Mouse (Mus musculus) cerebellum, postnatal 25 days (tissue): Measurements from ENCODE around the gene Tnp2.

Experiments used
- DNase-seq, 2 experiments: peaks; one replicate each; pipeline ENCODE4 v3.0.0; 2021; ENCODE audit warnings: mixed read lengths in 2 of 2

The Tnp2 gene

DNA sequence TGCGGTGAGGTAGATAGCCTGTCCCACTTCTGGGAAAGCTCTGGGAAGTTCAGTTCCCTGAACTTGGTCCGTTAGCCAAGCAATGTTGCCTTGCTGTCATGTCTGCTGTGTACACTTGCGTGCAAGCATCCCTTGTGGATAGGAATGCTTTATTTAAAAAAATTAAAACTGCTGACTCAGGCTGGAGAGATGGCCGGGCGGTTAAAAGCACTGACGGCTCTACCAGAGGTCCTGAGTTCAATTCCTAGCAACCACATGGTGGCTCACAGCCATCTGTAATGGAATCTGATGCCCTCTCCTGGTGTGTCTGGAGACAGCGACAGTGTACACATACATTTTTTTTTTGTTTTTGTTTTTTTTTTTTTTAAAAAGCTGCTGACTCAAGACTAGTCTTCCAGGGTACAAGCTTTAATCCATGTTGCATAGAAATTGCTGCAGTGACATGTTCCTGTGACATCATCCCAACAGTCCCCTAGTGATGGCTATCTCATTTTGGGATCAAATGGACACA is 857 bp downstream of the Tnp2 start:
- no peak for DNase-seq

DNA sequence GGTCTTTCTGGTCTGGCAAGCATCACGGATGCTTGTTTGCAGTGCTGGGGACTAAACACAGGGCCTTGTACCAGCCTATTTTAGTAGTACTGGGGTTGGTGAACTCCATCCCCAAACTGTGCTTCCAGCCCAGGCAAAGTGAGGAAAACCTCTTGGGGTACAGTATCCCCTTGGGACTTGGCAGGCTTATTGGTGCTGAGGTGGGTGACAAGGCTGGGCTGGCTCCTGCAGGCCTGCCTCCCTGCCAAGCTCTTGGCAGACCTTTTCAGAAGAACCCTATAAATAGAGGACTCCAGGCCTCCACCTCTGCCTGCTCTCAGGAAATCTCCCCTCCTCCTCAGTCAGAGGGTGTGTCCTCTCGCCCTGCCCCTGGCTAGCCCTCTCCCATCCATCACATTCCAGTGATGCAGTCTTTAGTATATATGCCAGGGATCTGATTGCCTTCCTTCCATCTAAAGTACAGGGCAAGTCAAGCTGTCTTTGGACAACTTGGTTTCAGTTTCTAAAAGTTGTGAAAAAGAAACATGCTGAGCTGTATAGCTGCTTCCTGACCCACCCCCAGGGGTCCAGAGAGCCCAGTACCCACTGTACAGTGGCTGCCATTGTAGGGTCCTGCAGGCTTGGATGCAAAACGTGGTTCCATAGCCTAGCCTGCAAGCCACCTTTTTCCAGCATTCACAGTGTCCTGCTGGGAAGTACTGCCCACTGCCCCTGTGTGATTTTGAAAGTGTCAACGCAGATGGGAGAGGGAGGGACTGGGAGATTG is 1.5 kb downstream of the Tnp2 start:
- no peak for DNase-seq

DNA sequence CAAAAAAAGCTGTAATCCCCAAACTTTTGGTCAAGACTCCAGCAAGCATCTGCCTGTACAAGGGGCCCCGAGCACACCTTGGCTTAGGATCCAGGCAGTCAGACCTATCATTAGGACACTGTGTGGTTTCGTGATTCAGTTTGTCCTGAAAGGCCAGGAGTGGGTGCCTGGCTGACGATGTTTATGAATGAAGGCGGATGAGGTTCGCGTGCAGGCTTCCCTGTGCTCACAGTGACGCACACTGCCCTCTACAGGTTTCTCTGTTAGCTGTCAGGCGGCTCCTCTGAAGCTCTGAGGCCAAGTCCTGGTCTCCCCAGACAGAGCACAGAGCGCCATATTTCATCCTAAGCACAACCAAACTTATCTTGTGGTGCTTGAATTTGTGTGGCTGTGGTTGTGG is 2.2 kb downstream of the Tnp2 start:
- peak; percentile 85 to 90 for DNase-seq

DNA sequence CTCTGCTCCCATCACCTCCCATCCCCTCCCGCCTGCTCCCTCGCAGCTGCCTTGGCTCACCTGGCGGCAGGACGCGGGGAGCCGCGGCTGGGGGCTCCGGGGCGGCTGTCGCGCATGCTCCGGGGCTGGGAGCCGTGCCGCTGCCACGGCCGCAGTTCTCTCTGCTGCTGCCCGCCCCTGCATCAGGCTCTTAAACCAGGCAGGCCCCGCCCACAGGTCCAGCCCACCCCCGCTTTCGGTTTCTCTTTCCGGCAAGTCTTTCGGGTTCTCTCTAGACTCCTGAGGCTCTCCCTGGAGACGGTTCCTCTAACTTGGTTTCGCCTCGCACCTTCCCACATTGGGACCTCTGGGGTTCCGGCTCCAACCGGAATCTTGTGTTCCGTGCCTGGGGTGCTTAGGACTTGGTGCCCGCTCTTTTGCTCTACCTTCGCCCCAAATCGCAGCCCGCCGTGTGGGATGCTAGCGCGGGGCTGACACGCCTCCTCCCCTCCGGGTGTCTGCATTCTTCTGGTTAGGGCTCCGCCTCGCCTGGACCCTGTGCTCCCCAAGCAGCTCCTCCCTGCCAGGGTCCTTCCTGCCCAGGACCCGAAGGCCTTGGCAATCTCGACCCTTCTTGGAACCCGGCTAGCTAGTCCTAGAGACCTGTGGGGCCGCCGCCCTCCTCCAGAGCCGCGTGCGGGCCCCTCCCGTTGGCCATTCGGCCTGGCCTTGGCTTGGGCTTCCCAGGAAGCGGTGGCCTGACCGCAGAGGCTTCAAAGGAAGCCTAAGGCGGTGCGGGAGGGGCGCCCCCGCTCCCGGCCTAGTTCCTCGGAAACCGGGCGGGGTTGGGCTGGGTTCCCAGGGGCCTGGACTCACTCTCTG is 2.9 kb downstream of the Tnp2 start, which contains the start of gene Socs1:
Gene Socs1 (minus strand): TSS at position 166 of the 861 bp plus-strand sequence.
- DNase-seq = peak; percentile 76 to 84

DNA sequence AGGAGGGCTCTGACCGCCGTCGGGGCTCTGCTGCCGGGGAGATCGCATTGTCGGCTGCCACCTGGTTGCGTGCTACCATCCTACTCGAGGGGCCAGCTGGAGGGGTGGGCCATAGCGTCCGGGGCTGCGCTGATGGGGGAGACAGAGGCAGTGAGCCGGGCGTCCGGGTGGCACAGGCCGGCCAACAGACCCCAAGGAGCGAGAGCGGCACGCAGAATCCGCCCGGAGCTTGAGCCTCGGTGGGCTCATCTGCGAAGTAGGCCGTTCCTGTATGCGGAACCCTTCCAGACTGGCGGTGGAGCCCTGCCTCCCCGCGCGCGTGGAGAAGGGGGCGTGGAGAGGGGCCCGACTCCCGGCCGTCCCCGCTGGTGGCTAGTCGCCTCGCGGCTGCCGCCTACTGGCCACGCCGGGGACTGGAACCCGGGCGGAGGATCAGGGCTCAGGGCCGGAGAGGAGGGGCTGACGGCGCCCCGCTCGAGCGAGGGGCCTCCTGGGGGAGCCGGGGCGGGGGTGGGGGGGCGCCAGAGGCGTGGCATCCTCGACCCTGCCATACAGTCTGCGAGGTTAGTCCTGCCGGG is 3.6 kb downstream of the Tnp2 start:
- DNase-seq = peak; percentile 91 to 94

DNA sequence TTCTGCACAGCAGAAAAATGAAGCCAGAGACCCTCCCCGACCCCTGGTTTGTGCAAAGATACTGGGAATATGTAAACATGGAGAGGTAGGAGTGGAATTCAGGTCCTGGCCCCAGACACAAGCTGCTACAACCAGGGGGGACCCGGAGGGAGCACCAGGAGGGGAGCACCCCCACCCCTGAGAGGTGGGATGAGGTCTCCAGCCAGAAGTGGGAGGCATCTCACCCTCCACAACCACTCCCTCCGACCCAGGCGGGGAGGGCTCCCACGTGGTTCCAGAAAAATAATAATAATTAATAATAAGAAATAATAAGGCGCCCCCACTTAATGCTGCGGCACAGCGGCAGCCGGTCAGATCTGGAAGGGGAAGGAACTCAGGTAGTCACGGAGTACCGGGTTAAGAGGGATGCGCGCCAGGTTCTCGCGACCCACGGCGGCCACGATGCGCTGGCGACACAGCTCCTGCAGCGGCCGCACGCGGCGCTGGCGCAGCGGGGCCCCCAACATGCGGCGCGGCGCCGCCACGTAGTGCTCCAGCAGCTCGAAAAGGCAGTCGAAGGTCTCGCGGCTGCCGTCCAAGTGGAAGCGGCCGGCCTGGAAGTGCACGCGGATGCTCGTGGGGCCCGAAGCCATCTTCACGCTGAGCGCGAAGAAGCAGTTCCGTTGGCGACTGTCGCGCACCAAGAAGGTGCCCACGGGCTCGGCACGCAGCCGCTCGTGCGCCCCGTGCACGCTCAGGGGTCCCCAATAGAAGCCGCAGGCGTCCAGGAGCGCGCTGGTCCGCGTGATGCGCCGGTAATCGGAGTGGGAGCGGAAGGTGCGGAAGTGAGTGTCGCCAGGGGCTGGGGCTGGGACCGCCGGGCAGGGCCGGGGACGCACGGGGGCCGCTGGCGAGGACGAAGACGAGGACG is 4.3 kb downstream of the Tnp2 start:
- peak in 1 of 2 experiments; percentile 62 for DNase-seq

DNA sequence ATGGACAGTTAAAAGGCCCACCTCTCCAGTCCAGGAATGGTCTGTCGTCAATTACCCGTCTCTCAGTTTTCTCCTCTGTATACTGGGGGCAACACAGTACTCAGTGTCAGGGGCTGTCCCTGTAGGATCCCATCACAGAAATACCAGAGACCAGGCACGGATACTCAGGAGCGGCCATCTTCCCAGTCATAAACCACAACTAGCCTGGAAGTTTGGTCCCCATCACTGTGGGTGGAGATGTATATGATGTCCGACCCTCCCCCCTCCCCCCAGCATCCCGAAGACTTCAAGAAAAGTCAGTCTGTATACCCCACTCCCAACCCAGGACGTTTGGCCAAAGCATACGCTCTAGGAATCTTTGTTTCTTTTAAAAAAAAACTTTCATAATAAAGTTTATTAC is 5.0 kb downstream of the Tnp2 start:
- no peak for DNase-seq

DNA sequence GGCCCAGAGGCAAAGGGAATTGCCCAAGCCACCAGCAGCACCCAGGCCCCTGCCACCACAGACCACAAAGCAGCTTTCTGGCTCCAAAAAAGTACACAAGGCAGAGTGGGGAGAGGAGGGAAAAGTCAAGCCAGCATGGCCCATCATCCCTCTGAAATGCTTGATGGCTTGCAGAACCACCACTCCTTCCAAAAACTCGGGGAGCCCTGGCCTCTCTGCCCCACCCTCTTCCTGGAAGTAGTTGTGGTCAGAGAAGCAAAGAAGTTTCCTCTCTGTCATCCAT is 5.4 kb downstream of the Tnp2 start:
- DNase-seq = no peak

DNA sequence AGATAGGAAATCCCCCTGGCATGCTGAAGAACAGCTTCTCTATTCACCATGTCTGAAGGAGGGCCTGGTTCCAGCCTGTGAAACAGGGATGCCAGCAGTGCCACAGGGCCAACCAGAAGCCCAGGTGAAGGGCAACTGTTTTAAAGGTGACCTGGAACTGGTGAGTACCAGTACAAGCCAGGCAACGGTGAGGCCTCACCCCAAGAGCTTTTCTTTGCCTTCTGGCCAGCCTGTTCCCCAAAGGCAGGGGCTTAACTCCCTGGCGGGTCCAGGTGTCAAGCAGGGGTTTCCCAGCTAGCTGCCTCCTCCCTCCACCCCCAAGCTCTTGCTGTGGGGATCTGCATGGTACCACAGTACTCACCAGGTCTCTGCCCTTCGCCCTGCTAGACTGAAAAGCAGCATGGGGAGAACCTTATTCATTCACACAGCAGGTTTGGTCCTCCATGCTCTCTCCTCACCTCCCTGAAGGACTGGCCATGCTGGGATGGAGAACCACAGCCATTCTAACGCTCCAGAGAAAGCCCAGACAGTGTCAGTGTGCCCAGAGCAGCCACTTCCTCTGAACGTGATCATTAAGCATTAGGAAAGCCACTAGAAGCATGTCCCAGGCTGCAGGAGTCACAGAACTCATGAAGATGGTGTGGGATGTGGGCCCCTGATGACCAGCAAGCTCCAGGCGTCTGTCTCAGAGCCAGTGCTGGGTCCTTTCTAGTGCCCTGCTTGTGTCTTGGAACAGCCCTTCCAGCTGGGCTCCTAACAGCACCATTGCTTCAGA is 5.9 kb downstream of the Tnp2 start:
- no peak for DNase-seq

DNA sequence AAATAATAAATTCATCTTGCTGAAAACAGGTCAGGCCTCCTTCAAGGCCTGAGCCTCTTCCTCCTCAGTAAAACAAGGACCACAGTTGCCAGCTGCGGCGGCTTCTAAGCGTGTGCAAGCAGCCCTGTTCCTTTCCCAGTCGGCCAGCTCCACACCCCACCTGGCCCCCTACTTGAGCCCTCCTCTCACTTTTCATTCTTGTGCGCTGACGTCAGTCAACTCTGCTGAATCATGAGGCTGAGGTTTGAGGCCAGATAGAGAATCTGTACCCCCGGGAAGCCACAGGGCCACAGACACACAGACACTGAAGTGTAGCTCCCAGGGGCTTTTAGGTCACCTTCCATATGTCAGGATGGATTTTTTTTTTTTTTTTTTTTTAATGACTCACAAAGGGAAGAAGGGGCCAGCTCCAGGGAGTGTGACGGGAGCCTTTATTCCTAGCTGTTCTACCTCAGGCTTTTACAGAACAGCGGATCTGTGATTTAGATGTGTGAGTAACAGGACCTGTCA is 6.5 kb downstream of the Tnp2 start:
- no peak for DNase-seq

DNA sequence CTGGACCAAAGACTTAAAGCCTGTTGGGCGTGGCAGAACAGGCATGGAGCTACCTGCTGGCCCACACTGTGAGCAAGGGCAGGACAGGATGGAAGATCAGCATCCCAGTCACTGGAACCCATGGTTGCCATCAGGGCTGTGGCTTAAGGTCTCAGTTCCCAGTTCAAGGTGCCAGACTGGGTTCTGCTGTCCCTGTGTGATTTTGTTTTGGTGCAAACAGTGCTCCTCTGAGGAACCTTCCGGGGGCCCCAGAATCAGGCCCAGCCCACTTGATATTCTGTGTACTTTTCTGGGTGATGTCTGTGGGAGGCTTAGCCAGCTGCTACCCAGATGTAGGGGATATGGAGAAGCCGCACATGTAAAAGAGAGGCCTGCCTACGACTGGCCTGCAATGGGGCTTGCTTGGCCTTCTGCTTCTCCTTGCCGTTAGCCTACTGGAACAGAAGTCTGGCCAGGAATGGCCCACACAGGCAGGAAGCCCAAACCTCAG is 7.8 kb downstream of the Tnp2 start:
- no peak for DNase-seq

DNA sequence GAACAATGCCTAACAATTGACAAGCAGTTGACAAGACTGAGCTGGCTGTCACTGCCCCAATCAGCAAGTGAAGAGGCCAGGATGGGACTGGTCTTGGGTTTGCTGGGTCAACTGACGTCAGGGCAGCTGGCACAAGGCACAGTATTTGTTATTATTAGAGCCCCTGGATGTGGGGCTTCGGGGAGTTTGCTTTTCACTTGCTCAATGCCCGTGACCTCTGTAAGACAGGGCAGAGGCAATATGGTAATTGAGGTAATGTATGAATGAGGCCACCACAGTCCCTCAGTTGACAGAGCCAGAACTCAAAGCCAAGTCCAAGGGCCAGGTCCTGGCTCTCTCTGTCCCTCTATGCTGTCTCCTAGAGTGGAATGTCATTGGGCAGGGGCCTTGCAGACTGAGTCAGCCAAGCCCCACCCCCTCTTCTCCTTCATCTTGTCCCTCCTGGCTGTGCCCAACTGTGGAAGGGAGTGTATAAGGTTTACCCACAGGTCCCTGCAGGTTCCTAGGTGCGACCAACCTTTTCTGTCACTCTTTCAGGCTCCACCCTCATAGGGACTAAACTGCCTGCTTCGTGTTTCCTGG is 10.8 kb downstream of the Tnp2 start:
- DNase-seq = no peak

DNA sequence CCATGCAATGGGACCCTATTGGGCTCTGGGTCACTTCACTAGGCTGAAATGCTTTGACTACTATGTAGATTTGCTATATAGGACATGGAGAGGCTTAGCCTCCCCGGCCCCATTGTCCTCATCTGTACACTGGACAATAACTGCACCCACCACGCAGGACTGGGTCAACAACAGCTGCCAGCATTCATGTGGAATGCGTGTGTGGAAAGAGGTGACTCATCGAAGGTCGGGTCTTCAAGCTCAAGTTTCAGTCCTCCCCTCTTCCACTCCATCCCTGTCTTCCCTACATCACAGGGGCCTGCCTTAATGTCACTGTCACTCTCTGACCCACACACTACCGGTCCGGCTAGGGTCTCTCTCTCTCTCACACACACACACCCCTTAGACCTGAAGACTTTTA is 12.1 kb downstream of the Tnp2 start:
- DNase-seq = no peak

DNA sequence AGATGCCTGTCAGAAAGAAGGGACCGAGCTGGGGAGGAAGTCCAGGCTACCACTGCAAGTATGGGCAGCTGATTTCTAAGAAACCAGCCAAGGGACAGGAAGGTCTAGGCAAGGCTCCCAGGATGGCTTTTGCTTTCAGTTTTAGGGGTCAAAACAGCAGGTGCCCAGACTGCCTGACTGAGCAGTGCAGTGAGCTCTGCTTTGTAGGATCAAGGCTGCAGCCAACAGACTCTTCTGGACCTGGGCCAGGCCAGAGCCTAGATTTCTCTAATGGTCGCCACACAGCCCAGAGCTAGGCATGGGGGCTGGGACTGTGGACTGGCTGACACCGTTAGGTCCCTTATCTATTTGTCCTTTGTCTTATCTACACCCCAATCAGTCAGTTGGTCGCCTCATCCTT is 13.7 kb downstream of the Tnp2 start:
- no peak for DNase-seq

DNA sequence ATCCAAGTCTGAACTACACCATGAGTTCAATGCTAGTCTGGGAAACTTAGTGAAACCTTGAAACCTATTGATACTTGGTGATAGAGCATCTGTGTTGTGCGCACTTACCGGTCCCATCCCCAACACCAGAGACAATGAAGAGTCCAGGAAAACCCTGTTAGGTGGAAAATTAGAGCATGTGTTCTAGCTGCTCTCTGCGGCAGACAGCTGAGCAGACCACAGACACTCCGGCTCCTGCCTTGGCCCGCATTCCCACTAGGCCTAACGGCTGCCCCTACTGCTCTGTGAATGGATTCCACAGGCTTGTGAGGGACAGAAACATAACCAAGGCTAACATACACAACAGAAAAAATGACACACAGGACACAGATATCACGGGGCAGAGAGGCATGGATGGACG is 14.9 kb downstream of the Tnp2 start:
- no peak for DNase-seq

DNA sequence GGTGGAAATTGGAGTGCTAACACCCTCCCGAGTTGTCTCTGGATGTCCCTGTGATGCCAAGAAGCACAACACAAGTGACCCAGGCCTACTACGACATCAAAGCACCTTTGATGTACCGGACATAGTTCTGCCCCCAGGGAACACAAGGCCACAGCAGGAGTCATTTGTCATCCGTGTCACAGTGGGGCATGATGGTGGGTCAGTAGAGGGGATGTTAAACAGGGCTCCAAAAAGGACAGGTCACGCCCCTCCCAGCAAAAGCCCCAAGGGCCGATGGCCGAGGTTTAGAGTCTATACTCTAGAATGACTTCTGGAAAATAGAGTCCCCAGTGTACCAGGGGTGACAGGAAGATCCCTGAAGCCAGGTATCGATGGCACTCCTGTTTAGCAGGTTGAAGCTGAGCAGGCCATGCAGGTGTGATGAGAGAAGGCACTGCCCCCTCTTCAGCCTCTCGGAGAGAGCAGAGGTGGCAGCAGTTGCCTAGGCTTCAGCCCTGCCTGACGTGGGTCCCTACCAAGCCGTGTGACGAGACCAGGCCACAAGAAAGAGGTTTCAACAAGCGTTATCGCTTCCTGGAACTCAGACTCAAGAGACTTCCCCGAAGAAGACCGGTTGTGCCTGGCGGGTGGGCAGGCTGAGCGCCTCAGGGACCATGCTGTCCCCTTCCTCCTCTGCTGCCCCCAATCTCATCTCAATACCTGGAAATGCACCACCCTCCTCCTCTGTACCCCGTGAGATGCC is 16.5 kb downstream of the Tnp2 start:
- DNase-seq = no peak

DNA sequence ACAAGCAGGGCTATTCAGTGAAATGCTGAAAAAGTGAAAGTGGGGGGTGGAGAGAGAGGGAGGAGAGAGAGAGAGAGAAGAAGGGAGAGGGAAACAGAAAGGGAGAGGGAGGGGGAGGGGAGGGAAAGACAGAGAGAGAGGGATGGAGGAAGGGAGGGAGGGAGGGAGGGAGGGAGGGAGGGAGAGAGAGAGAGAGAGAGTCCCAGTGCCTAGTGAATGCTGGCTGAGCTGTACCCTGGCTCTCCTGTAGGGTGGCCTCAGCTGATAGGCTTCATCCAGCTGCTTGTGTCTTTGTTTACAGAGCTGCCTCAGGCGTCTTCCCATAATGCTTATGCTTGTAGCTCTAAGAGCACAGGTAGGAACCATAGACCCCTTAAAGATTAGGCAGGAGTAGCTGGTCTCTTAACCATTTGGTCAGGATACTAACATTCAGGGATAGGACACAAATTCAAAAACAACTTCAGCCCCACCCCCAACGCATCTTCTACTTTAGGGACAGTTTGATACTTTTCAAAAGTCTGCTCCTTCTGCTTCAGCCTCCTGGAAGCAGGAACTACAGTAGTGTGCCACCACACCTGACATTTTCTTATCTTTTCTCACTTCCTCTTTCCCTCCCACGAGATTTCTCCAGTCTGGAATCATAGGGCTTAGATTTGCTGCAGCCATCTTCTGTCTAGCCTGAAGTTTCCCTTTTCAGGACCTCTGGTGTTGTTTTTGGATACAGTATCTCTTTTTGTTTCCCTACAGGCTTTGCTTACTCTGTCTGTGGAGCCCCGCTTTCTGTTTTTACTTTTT is 17.7 kb downstream of the Tnp2 start:
- DNase-seq = no peak

DNA sequence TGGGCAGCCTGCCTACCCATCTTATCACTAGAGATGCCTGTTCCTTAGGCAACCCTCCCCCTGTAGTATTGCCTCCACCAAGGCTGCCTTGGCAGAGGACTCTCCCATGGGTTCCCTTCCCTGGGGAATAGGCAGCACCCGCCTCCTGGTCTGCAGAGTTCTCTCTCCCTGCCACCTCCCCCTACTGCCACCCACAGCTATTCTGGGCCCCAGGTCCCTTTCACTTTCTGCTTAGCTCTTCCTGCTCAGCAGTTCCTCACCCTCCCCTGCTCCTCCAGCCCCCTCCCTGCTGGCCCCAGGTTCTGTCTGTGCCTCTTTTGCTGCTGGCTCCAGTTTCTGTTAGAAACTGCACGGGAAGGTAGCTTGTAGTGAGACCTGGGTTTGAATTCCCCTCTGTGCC is 18.8 kb downstream of the Tnp2 start:
- DNase-seq = no peak

DNA sequence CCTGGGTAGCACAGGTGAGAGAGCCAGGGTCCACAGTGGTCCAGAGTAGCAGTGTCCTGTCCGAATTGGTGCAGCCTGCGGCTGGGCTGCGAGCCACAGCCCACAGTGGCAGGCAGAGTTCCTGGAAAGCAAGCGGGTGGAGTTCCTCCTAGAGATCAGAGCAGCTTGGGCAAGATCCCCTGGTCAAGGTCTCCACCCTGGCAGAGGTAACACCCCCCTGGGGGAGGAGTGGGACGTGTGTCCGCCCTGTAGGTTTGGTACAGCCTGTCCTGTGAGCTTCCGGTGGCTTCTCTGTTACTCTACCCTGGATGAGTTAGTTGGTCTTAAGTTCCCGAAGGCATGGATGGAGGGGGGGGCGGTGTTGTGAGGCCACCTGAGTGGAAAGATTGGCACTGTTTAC is 19.6 kb downstream of the Tnp2 start:
- DNase-seq = no peak
